Mouse (Mus musculus) ES-CJ7 (cell line): ENCODE measurements at regions not wholly inside any gene's neighbourhood (a gene's known extent, or its start where the extent isn't known, plus 50 kb on each side); places are given as distances from the start of the nearest gene placed in this dataset.

Experiments used
- DNase-seq: peaks from one replicate; pipeline ENCODE4 v3.0.0; 2011; ENCODE audit warnings: low read depth, low spot score

DNA sequence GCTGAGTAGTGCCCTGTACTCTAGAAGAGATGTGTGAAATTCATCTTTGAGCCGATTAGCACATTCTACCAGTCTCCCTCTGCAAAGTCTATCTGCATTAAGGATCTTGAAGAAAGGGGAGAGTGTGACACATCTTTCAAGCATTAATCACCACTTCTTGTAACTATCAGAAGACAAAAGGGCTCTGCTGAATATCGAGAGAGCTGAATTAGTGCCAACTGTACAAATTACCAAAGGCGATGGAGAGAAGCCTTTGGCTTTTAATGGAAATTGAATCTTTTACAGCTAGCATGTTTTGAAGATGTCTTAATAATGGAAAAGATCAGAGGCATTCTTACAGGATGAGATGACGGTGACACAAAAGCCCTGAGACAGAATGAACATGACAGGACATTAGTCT, 97.2 kb upstream of the Pam start:
- no peak for DNase-seq

GRCm38 (mm10) chr1:98192044-98192484, 96.6 kb upstream of the Pam start:
- no peak for DNase-seq

GRCm38 (mm10) chr1:98191331-98191730, 95.9 kb upstream of the Pam start:
- DNase-seq, result no peak

DNA sequence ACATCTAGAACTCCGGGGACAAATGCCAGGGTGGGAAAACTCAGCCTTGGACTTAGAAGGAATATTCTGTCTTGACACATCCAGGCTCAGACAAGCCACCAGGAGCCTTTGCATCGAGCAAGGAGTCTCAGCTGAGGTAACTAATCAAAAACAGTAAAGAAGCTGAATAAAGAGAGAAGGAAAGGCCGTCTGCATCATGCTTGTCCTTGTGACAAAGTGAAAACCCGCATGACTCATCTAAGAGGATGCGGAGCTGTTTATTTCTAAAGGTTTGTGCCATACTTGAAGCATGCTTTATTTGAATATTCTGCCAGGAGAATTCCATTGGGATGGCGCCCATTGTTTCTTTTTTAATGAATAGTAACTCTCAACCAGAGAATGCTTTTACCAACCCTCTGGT, 95.3 kb upstream of the Pam start:
- no peak for DNase-seq

DNA sequence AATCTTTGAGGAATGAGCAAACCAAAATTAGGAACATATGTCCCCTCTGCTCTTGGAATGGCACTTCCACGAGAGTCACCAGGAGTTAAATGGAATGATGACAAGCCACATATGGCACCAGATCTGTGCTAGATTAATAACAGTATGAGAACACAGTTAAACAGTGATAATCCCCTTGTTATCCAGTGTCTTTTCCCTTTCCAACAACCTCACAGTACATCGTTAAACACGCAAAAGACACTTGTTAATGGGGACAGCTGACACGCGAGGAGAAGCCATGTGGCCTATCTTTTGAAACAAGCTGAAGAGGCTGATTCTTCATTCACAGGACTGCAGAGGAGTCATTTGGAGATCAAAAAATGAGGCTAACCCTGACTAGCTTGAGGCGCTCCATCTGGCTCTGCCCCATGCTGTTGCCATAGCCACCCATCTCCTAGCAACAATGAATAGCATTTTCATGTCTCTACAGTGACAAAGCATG, 94.6 kb upstream of the Pam start:
- DNase-seq, result no peak

- no peak for DNase-seq
These were observed 84.9 kb upstream of the Pam start for GRCm38 (mm10) chr1:98180372-98180771.

GRCm38 (mm10) chr1:98179030-98179429, 83.6 kb upstream of the Pam start:
- DNase-seq, result peak; percentile 56

- DNase-seq, result no peak
These were observed 79.3 kb upstream of the Pam start for GRCm38 (mm10) chr1:98174811-98175132.

DNA sequence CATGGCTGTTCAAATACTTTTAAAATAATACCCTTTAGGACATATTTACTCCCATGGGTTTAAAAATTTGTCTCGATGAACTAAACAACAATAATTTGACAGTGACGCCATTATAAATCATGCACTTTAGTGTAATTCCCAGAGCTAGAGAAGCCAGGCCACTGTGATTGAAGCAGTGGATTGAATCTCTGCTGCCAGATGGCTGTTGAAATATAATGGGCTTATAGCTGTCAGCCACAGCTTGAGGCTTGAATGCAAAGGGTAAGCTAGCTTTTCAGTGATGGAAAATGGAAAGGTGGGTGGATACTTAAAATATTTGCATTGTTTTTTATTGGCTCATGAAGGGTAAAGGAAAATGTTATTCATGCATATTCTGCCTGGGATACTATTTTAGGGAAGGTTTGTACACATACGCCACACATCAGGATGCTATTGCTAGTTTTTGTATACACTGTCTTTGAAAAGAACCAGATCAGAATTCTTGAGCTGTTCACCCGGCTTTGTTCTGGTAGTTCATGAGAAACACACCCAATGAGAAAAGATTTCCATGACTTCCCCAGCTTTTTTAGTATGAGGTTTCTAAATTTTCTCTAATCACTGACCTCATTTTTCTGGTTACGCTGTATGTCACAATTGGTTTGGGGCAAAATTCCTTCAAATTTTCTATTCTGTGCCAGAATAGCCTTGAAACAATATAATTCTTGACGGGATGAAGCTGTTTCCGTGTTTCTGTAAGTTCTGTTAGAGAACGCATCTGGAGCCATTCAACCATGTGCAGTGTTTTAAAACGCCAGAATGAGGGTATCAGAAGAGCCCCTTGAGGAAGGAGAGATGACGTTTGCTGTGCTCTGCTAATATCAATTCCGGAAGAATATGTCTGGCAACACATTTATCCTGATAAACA, 78.7 kb upstream of the Pam start:
- no peak for DNase-seq

DNA sequence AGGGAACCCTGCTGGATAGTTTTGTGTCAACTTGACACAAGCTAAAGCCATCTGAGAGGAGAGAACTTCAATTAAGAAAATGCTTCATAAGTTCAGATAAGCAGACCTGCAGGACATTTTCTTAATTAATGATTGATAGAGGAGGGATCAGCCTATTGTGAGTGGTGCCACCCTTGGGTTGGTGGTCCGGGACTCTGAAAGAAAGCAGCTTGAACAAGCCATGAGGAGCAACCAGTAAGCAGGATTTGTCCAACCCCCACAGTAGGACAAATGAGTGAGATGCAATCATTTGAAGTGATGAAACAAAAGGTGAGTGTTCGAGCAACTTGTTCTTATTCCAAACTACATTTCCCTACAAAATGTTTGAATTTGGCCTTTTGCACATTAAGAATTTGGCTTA, 78.0 kb upstream of the Pam start:
- DNase-seq, result no peak

DNA sequence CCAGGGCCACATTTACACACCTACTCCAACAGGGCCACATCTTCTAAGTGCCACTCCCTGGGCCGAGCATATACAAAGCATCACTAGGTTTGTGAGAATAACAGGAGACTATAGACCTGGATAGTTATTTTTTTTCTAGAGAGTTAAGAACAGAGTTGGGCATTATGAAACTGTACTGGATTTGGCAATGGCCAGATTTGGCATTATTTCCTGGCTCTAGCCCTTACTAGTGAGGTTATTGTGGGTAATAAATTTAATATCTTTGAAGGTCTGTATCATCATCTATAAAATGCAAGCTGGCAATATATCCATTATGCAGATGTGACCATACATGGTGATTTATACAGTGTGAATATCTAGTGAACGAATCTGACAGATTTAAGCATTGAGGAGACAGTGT, 75.8 kb upstream of the Pam start:
- DNase-seq, result no peak

GRCm38 (mm10) chr1:98169352-98169751, 73.9 kb upstream of the Pam start:
- no peak for DNase-seq

DNA sequence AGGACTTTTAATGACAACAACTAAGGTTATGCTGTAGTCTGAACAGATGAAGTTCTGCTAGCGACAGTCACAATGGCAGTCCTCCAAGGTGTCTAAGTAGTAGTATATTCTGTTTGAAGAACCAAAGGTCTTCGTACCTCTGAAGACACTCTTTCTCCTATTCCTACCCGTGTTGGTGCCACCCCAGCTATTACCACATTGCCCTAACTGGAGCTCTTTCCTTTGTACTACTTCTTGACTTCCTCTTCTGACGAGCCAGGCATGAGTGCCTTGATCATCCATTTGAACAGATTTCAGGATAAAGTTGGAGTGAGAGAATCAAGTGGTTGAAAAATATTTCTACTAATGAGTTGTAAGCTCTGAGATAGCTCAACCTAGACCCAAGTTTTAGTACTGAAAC, 72.4 kb upstream of the Pam start:
- DNase-seq, result no peak

GRCm38 (mm10) chr1:98162639-98162927, 67.1 kb upstream of the Pam start:
- DNase-seq, result no peak

GRCm38 (mm10) chr1:98161882-98162638, 66.6 kb upstream of the Pam start:
- no peak for DNase-seq

DNA sequence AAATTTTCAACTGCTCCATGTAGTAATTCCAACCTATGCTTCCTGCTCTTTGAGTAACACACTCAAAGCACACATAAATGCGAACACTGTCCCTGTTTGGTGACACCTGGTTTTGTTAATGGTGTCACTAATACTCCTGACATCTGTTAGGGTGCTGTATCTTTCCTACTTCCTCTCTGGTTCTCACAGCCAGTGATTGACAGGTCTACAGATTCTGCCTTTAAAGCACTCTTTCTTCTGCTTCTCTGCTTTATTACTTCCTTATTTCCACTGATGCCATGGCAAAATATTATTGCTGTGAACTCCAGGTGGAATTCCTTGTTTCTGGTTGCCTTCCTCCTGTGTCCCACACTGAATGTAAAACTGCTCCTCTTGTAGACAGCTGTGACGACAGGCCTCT, 63.5 kb upstream of the Pam start:
- no peak for DNase-seq

- DNase-seq, result no peak
These were observed 51.9 kb upstream of the Pam start for GRCm38 (mm10) chr1:98147361-98147760.
